Mouse (Mus musculus) erythroblast, embryonic 14.5 days (primary cell): ENCODE data around the gene Serpinb7. TPM values are rescaled to one million over a fixed set of nuclear protein-coding genes. Genes with fewer than 3 reads are reported as not detected.

Experiments used
- H3K27me3 ChIP-seq: 2 replicates; pipeline ENCODE4 v1.6.1; 2012; ENCODE audit warnings: inconsistent platforms; ENCODE audit not compliant: control insufficient read depth
- H3K36me3 ChIP-seq: 2 replicates; pipeline ENCODE4 v1.6.1; 2012; ENCODE audit warnings: mild to moderate bottlenecking, inconsistent platforms; ENCODE audit not compliant: control insufficient read depth
- H3K4me1 ChIP-seq: 2 replicates; pipeline ENCODE4 v1.6.1; 2012; ENCODE audit warnings: inconsistent platforms; ENCODE audit not compliant: control insufficient read depth
- H3K4me3 ChIP-seq: replicated peaks from 2 replicates; pipeline ENCODE3; 2012; ENCODE audit warnings: moderate library complexity, mild to moderate bottlenecking, inconsistent platforms
- H3K9me3 ChIP-seq: 2 replicates; pipeline ENCODE4 v1.6.1; 2012; ENCODE audit warnings: low read length, inconsistent platforms, mixed read lengths; ENCODE audit not compliant: control insufficient read depth
- GATA1 ChIP-seq: IDR thresholded peaks from 2 replicates; pipeline ENCODE4 v1.6.1; 2012; ENCODE audit warnings: low read length, inconsistent platforms, mixed read lengths
- TAL1 ChIP-seq: IDR thresholded peaks from 3 replicates; pipeline ENCODE4 v1.6.1; 2012; ENCODE audit warnings: low read length, inconsistent platforms, mixed read lengths
- polyA plus RNA-seq: library from polyadenylated mRNA; stranded (reverse); fragments of >175 nt; gene quantifications from 2 replicates; pipeline ENCODE4 v1.2.3, GENCODE M21; 2012

Serpinb7 gene
- not detected in 2 replicates for polyA plus RNA-seq

- Histone ChIP-seq H3K4me1 (no peaks in the 10 kb centered on the region), H3K4me3 (no peak within 1 kb of the TSS), H3K27me3 (no peaks in the 10 kb centered on the region), H3K9me3 (no peaks in the 10 kb centered on the region), H3K36me3 (no peaks in the 10 kb centered on the region)
- TF ChIP-seq GATA1 (no peak), TAL1 (no peak)
These were observed at the start of gene Serpinb7 for GRCm38 (mm10) chr1:107399355-107399754. TSS of gene Serpinb7 (plus strand) at chr1:107399655.

GRCm38 (mm10) chr1:107350392-107350791 is 49.1 kb upstream of the Serpinb7 start:
- H3K27me3 ChIP-seq = no peaks in the 10 kb centered on the region
- H3K9me3 ChIP-seq = no peaks in the 10 kb centered on the region
- no peaks in the 10 kb centered on the region for H3K36me3 ChIP-seq
- no peaks in the 10 kb centered on the region for H3K4me1 ChIP-seq
- H3K4me3 ChIP-seq = no peak overlapping the region
- TF ChIP-seq TAL1 = no peak
- TF ChIP-seq GATA1 = no peak

- H3K27me3 ChIP-seq = no peaks in the 10 kb centered on the region
- no peak overlapping the region for H3K4me3 ChIP-seq
- H3K9me3 ChIP-seq = no peaks in the 10 kb centered on the region
- no peaks in the 10 kb centered on the region for H3K36me3 ChIP-seq
- no peaks in the 10 kb centered on the region for H3K4me1 ChIP-seq
- TF ChIP-seq GATA1 (no peak), TAL1 (no peak)
These were observed 48.3 kb upstream of the Serpinb7 start for GRCm38 (mm10) chr1:107351115-107351514.

- TF ChIP-seq TAL1 (no peak), GATA1 (no peak)
- Histone ChIP-seq H3K4me3 (no peak overlapping the region), H3K9me3 (no peaks in the 10 kb centered on the region)
These were observed 46.4 kb upstream of the Serpinb7 start for GRCm38 (mm10) chr1:107353046-107353445.

GRCm38 (mm10) chr1:107360898-107361297 is 38.6 kb upstream of the Serpinb7 start, which contains the start of gene Serpinb11:
TSS of gene Serpinb11 (plus strand) at chr1:107361198.
- Histone ChIP-seq H3K36me3 (no peaks in the 10 kb centered on the region), H3K4me3 (no peak within 1 kb of the TSS), H3K4me1 (no peaks in the 10 kb centered on the region), H3K9me3 (no peaks in the 10 kb centered on the region), H3K27me3 (no peaks in the 10 kb centered on the region)
- TF ChIP-seq TAL1 (no peak), GATA1 (no peak)

More at GRCm38 (mm10) chr1:107353046-107353445, 46.4 kb upstream of the Serpinb7 start:
- Histone ChIP-seq H3K4me1 (no peaks in the 10 kb centered on the region), H3K36me3 (no peaks in the 10 kb centered on the region), H3K27me3 (no peaks in the 10 kb centered on the region)

GRCm38 (mm10) chr1:107365973-107366372 is 33.5 kb upstream of the Serpinb7 start:
- H3K9me3 ChIP-seq = no peaks in the 10 kb centered on the region
- H3K36me3 ChIP-seq = no peaks in the 10 kb centered on the region
- no peak overlapping the region for H3K4me3 ChIP-seq
- TF ChIP-seq TAL1 (no peak), GATA1 (no peak)
- no peaks in the 10 kb centered on the region for H3K4me1 ChIP-seq
- H3K27me3 ChIP-seq = no peaks in the 10 kb centered on the region

- H3K4me1 ChIP-seq = no peaks in the 10 kb centered on the region
- no peak overlapping the region for H3K4me3 ChIP-seq
- H3K27me3 ChIP-seq = no peaks in the 10 kb centered on the region
- no peaks in the 10 kb centered on the region for H3K9me3 ChIP-seq
- H3K36me3 ChIP-seq = no peaks in the 10 kb centered on the region
- TF ChIP-seq GATA1 = no peak
- no peak for TF ChIP-seq TAL1
These were observed 30.5 kb upstream of the Serpinb7 start for GRCm38 (mm10) chr1:107368944-107369343.

GRCm38 (mm10) chr1:107376952-107377351 is 22.5 kb upstream of the Serpinb7 start:
- H3K27me3 ChIP-seq = no peaks in the 10 kb centered on the region
- no peaks in the 10 kb centered on the region for H3K36me3 ChIP-seq
- TF ChIP-seq GATA1 (no peak), TAL1 (no peak)
- H3K4me3 ChIP-seq = no peak overlapping the region
- H3K9me3 ChIP-seq = no peaks in the 10 kb centered on the region
- no peaks in the 10 kb centered on the region for H3K4me1 ChIP-seq

- no peaks in the 10 kb centered on the region for H3K9me3 ChIP-seq
- 0 out of 2 replicates have a peak, but pooled peaks cover 2% of the 10 kb centered on the region for H3K4me1 ChIP-seq
- no peaks in the 10 kb centered on the region for H3K36me3 ChIP-seq
- H3K4me3 ChIP-seq = no peak overlapping the region
- TF ChIP-seq GATA1 (no peak), TAL1 (no peak)
- no peaks in the 10 kb centered on the region for H3K27me3 ChIP-seq
These were observed 21.1 kb upstream of the Serpinb7 start for GRCm38 (mm10) chr1:107378368-107378767.

- Histone ChIP-seq H3K4me1 (peaks cover 4% of the 10 kb centered on the region; the same call in 1 of the 2 replicates), H3K4me3 (no peak overlapping the region)
These were observed 18.0 kb upstream of the Serpinb7 start for GRCm38 (mm10) chr1:107381491-107381890.

More at GRCm38 (mm10) chr1:107381491-107381890, 18.0 kb upstream of the Serpinb7 start:
- no peaks in the 10 kb centered on the region for H3K36me3 ChIP-seq
- no peaks in the 10 kb centered on the region for H3K9me3 ChIP-seq
- H3K27me3 ChIP-seq = no peaks in the 10 kb centered on the region
- no peak for TF ChIP-seq GATA1
- no peak for TF ChIP-seq TAL1
